Mouse (Mus musculus) ovary, postnatal 36 days (tissue): ENCODE measurements at regions not wholly inside any gene's neighbourhood (a gene's known extent, or its start where the extent isn't known, plus 50 kb on each side); places are given as distances from the start of the nearest gene placed in this dataset.

Source experiments
- DNase-seq: peaks from one replicate; pipeline ENCODE4 v3.0.0; 2022; ENCODE audit warnings: low spot score, mixed read lengths

GRCm38 (mm10) chr14:62187360-62187759 lies 105.0 kb upstream of the Rnaseh2b start:
- DNase-seq = no peak

DNA sequence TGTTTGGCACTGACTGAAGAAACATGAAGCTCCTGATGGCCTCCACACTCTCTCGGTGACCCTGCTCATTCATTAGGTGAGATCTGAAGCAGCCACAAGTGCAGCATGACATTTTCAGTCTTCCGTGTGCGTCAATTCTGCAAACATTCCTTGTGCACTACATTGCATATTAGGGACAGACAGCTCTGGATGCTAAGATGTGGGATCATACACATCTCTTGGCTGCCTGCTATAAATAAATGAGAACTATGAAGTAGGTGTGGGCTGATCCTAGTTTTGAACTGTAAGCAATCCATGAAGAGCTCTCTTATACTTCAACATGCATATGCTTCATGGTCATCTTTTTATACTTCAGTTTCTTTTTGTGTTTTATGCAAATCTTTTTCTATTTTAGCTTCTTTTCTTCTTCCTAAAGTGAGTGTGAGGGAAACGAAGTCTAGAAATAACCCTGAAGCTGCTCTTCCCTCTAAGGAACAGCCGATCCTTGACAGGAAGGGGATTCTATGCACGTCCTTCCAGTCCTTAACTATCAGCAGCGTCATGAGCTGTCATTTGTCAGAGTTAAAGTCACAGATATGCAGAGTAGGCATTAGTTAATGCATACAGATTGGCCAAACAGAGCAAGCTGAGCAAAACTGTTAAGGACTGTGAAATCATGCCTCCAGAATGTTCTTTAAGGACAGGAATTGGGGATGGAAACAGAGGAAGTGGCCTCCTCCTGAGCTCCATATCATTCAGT lies 104.1 kb upstream of the Rnaseh2b start:
- DNase-seq = no peak

GRCm38 (mm10) chr14:62191624-62192023 lies 100.8 kb upstream of the Rnaseh2b start:
- no peak for DNase-seq

DNA sequence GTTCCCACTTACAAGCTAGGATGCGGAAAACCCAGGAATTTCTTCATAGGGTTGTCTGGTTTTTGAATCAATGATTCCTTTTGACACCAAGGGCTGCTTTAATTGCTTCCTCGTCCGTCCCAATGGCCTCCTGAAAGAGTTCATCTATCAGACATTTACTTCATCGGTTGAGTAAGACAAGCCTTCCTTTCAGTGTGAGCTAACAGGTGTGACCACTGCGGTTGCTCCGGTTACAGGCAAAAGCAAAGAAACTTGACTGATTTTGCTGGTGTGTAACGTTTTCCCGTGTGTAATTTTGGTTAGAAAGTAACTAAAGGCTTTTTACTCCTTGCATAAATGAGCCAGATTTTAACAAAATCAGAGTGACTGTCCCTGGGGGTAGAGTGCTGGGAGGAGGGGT lies 99.6 kb upstream of the Rnaseh2b start:
- DNase-seq = no peak

- DNase-seq = no peak
Observed at GRCm38 (mm10) chr14:62193371-62193770, 99.0 kb upstream of the Rnaseh2b start.

DNA sequence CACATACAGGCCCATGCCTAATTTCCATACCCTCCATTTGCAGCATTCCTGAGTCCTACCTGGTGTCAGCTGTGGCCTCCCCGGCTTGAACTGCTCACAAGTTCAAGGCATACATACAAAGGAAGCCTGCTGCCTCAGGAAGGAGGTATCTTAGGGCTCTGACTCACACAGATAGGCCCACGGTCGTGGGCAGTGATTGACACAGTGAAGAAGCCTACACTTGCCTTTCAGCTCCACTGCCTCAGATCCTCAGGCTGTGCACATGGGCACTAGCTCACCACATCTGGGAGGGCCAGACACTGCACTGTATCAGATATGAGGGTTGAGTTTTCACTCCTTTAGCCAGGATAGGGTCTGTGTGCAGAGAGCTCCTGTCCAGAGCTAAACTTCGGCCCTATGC lies 95.6 kb upstream of the Rnaseh2b start:
- DNase-seq = no peak

- no peak for DNase-seq
Observed at GRCm38 (mm10) chr14:62198476-62199190, 93.8 kb upstream of the Rnaseh2b start.

GRCm38 (mm10) chr14:62215071-62215470 lies 77.3 kb upstream of the Rnaseh2b start:
- DNase-seq = no peak

- no peak for DNase-seq
Observed at GRCm38 (mm10) chr14:62216995-62217394, 75.4 kb upstream of the Rnaseh2b start.

DNA sequence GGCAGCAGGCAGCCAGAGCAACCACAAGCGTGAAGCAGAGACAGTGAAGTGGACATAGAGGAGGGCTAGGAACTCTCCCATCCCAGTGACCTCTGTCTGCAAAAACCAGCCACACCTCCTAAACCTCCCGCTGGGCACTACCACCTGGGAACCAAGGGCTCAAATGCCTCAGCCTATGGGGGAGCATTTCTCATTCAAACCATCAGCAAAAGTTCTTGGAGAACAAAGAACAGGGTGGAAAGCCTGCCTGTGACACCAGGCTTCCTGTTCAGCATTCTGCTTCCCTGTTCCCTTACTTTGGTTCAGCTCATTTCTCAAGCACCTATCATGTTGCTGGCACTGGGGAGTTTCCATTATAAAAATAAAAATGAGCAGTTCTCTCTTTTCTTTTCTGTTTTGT lies 74.4 kb upstream of the Rnaseh2b start:
- no peak for DNase-seq

- DNase-seq = no peak
Observed at GRCm38 (mm10) chr14:62218716-62219115, 73.7 kb upstream of the Rnaseh2b start.

DNA sequence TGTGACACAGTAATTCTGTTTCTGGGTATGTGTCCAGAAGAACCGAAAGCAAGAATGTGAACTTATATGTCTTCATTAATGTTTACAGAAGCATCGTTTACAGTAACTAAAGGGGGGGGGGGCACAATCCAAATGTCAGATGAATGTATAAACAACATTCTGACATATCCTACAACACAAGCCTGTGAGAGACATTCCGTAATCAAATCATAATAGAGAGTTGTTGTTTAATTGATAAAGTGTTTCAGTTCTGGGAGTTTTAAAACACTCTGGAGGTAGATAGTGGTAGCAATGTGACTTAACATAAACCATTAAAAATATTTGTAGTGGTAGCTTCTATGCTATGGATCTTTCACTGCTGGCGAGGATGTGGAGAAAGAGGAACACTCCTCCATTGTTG lies 71.6 kb upstream of the Rnaseh2b start:
- DNase-seq = no peak
